Mouse (Mus musculus) natural killer cell, adult 2 months (primary cell): Measurements from ENCODE around the gene Cox7a2.

Experiments
- DNase-seq, 2 experiments: peaks; one replicate each; pipeline ENCODE4 v3.0.0; 2022; ENCODE audit warnings: low spot score in 2 of 2

Cox7a2 gene

GRCm38 (mm10) chr9:79730301-79730700, 29.4 kb downstream of the Cox7a2 start:
- DNase-seq: no peak

GRCm38 (mm10) chr9:79723090-79723489, 36.6 kb downstream of the Cox7a2 start:
- DNase-seq: no peak

GRCm38 (mm10) chr9:79721056-79721455, 38.6 kb downstream of the Cox7a2 start:
- no peak for DNase-seq

- DNase-seq: no peak
Measured at GRCm38 (mm10) chr9:79720143-79720542, 39.5 kb downstream of the Cox7a2 start.

GRCm38 (mm10) chr9:79719451-79719850, 40.2 kb downstream of the Cox7a2 start:
- DNase-seq: no peak

- DNase-seq: no peak
Measured at GRCm38 (mm10) chr9:79718481-79719370, 41.0 kb downstream of the Cox7a2 start, which contains the start of gene Col12a1. Col12a1 (minus strand) TSS chr9:79718831.

GRCm38 (mm10) chr9:79717836-79718475, 41.7 kb downstream of the Cox7a2 start:
- no peak for DNase-seq

GRCm38 (mm10) chr9:79716909-79717835, 42.5 kb downstream of the Cox7a2 start:
- peak in 1 of 2 experiments; percentile 37 for DNase-seq

- DNase-seq: no peak
Measured at GRCm38 (mm10) chr9:79716496-79716895, 43.2 kb downstream of the Cox7a2 start.

GRCm38 (mm10) chr9:79714471-79715045, 45.1 kb downstream of the Cox7a2 start:
- DNase-seq: no peak
